Mouse (Mus musculus) hindbrain, embryonic 12.5 days (tissue): ENCODE data around the gene Cpne6. TPM values are rescaled to one million over a fixed set of nuclear protein-coding genes. Genes with fewer than 3 reads are reported as not detected.

ENCODE experiments used
- ATAC-seq: fragments of 200-750 bp; cut with Nextera tagmentation; 2 replicates; pipeline ENCODE4 v1.8.0; 2017; ENCODE audit warnings: moderate TSS enrichment; ENCODE audit not compliant: low FRiP score
- H3K27ac ChIP-seq: fragments of 300-500 bp; sonication (generic); 2 replicates; pipeline ENCODE4 v1.5.1; 2016; ENCODE audit warnings: mild to moderate bottlenecking
- H3K27me3 ChIP-seq: fragments of 300-500 bp; sonication (generic); 2 replicates; pipeline ENCODE4 v1.6.1; 2016; ENCODE audit warnings: mild to moderate bottlenecking
- H3K36me3 ChIP-seq: fragments of 300-500 bp; sonication (generic); 2 replicates; pipeline ENCODE4 v1.6.1; 2016; ENCODE audit warnings: mild to moderate bottlenecking
- H3K4me1 ChIP-seq: fragments of 300-500 bp; sonication (generic); 2 replicates; pipeline ENCODE4 v1.6.1; 2016
- H3K4me2 ChIP-seq: fragments of 300-500 bp; sonication (generic); replicated peaks from 2 replicates; pipeline ENCODE4 v1.6.1; 2016; ENCODE audit warnings: mild to moderate bottlenecking
- H3K4me3 ChIP-seq: fragments of 300-500 bp; sonication (generic); 2 replicates; pipeline ENCODE4 v1.5.1; 2016; ENCODE audit warnings: mild to moderate bottlenecking
- H3K9ac ChIP-seq: fragments of 300-500 bp; sonication (generic); 2 replicates; pipeline ENCODE4 v1.6.1; 2016; ENCODE audit warnings: mild to moderate bottlenecking, moderate library complexity
- H3K9me3 ChIP-seq: fragments of 300-500 bp; sonication (generic); replicated peaks from 2 replicates; pipeline ENCODE4 v1.6.1; 2016; ENCODE audit warnings: mild to moderate bottlenecking
- WGBS: fragments of 180-500 bp; shearing (Covaris S2); methylation state at CpG from one replicate; pipeline ENCODE4 v1.1.7; 2016; 5-methylcytosine and 5-hydroxymethylcytosine counted together
- polyA plus RNA-seq: library from polyadenylated mRNA; unstranded; fragments of >200 nt; fragmentation: Nextera tagmentation; extraction: Ambion mirVana; gene quantifications from 2 replicates; pipeline ENCODE4 v1.2.1, GENCODE M21; 2016

The Cpne6 gene
- polyA plus RNA-seq, 1 experiment from 2014 or later, result 0.83 TPM

GRCm38 (mm10) chr14:55540067-55540786, 30.0 kb downstream of the Cpne6 start, which contains the start of gene Pck2:
Pck2 (plus strand) TSS chr14:55540266.
- peaks cover 9% of the 10 kb centered on the region; the same call in 1 of the 2 replicates for H3K36me3 ChIP-seq
- H3K4me2 ChIP-seq, result peak within 1 kb of the TSS; percentile 87
- H3K4me3 ChIP-seq, result peak within 1 kb of the TSS; percentile 53
- H3K27ac ChIP-seq, result peak within 1 kb of the TSS; percentile 86
- peak; percentile 85 for ATAC-seq
- peak within 1 kb of the TSS; percentile 79 for H3K9ac ChIP-seq
- H3K4me1 ChIP-seq, result peaks cover 22% of the 10 kb centered on the region
- WGBS, result under 1% methylated on average over 32 of the region's 32 CpGs
- no peaks in the 10 kb centered on the region for H3K9me3 ChIP-seq
- H3K27me3 ChIP-seq, result no peaks in the 10 kb centered on the region

DNA sequence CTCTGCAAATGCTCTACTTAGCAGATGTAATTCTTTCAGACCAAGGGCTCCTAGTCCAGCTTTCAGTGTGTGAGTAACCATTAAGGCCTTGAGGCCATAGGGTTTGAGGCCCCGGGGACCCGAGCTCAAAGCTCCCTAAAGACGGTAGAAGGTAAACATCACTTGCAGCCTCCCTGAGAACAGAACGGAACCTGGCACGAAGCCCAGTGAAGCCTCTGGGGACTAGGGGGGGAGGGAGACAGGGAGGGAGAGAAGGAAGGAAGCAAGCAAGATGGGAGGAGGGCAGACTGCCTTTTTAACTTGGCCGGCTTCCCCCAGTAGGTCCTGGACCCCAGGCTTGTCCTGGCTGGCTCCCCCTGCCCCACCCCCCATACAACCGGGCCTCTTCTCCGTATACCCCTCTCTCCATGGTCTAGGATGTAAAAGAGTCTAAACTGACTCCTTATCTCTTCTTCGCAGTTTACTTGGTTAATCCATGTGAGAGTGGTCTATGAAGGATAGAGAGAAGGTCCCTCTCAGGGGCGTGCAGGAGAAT, 30.6 kb downstream of the Cpne6 start:
- H3K4me3 ChIP-seq, result peak overlapping the region; percentile 53
- H3K36me3 ChIP-seq, result peaks cover 13% of the 10 kb centered on the region; the same call in 1 of the 2 replicates
- H3K9ac ChIP-seq, result peak overlapping the region; percentile 79
- H3K27me3 ChIP-seq, result no peaks in the 10 kb centered on the region
- H3K4me2 ChIP-seq, result peak overlapping the region; percentile 87
- 8% methylated on average over 10 of the region's 10 CpGs for WGBS
- H3K27ac ChIP-seq, result peak overlapping the region; percentile 86
- no peaks in the 10 kb centered on the region for H3K9me3 ChIP-seq
- peaks cover 22% of the 10 kb centered on the region for H3K4me1 ChIP-seq
- ATAC-seq, result peak; percentile 62

GRCm38 (mm10) chr14:55542268-55542667, 32.0 kb downstream of the Cpne6 start:
- Histone ChIP-seq H3K4me3 (no peak overlapping the region), H3K36me3 (peaks cover 16% of the 10 kb centered on the region; the same call in 1 of the 2 replicates), H3K27ac (no peak overlapping the region), H3K27me3 (no peaks in the 10 kb centered on the region), H3K9me3 (no peaks in the 10 kb centered on the region), H3K9ac (no peak overlapping the region), H3K4me1 (peaks cover 22% of the 10 kb centered on the region), H3K4me2 (no peak overlapping the region)
- 97% methylated on average over 12 of the region's 12 CpGs for WGBS
- ATAC-seq, result no peak

DNA sequence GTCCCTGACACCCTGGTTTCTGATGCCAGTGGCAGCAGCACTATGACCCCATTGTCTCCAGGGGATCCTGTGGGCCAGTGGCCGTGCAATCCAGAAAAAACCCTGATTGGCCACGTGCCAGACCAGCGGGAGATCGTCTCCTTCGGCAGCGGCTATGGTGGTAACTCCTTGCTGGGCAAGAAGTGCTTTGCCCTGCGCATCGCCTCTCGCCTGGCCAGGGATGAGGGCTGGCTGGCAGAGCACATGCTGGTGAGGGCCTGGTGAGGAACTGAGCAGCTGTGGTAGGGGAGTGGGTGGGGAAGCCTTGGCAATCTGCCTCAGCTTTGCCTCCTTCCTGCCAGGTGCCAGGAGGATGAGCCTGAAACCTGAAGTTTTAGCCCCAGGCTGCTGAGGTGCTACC, 34.1 kb downstream of the Cpne6 start:
- no peak for ATAC-seq
- Histone ChIP-seq H3K9me3 (no peaks in the 10 kb centered on the region), H3K27ac (no peak overlapping the region), H3K4me1 (peaks cover 22% of the 10 kb centered on the region), H3K27me3 (no peaks in the 10 kb centered on the region), H3K9ac (no peak overlapping the region), H3K36me3 (peaks cover 32% of the 10 kb centered on the region), H3K4me3 (no peak overlapping the region), H3K4me2 (no peak overlapping the region)
- WGBS, result 79% methylated on average over 9 of the region's 9 CpGs

DNA sequence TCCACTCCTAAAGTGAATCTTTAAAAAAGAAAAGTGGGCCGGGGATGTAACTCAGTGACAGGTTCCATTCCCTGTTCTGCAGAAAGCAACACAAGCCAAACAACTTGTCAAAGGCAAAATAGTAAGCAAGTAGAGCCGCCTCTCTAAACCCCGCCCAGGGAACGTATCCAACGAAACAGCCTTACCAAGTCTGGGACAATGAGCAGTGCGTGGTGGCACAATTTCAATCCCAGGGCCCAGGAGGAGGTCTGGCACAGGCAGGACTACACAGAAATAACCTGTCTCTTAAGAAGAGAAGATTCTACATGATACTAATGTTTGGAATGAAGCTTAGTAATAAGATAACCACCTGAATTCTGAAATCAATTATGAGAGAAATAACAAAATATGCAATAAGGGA, 39.9 kb downstream of the Cpne6 start:
- Histone ChIP-seq H3K27me3 (no peaks in the 10 kb centered on the region), H3K4me1 (no peaks in the 10 kb centered on the region), H3K9me3 (no peaks in the 10 kb centered on the region), H3K27ac (no peak overlapping the region), H3K4me3 (no peak overlapping the region), H3K4me2 (no peak overlapping the region), H3K9ac (no peak overlapping the region), H3K36me3 (peaks cover 22% of the 10 kb centered on the region; the same call in 1 of the 2 replicates)
- 89% methylated on average over 6 of the region's 6 CpGs for WGBS
- ATAC-seq, result no peak

GRCm38 (mm10) chr14:55551347-55551746, 41.1 kb downstream of the Cpne6 start:
- Histone ChIP-seq H3K27ac (no peak overlapping the region), H3K4me2 (no peak overlapping the region), H3K9ac (no peak overlapping the region), H3K4me3 (no peak overlapping the region), H3K27me3 (no peaks in the 10 kb centered on the region), H3K9me3 (no peaks in the 10 kb centered on the region), H3K4me1 (no peaks in the 10 kb centered on the region), H3K36me3 (peaks cover 16% of the 10 kb centered on the region; the same call in 1 of the 2 replicates)
- ATAC-seq, result no peak
- WGBS, result 68% methylated on average over 5 of the region's 5 CpGs

DNA sequence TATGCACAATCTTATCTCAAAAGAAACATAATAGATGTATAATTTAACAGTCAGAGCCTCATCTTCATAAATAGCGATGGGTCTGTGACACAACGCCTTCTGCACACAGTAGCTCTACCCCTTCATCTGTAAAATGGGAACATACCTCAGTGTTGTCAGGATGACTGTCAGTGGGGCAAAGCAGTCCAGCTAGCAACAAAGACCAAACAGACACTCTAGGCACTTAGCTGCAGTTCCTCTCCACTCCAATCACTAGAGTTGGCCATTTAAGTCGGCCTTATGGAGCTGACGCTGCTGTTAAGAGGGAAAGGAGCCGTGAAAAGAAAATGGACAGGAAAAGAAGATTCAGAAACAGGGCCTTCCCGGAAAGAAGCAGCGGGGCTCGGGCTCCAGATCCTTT, 41.5 kb downstream of the Cpne6 start:
- no peak overlapping the region for H3K4me2 ChIP-seq
- no peaks in the 10 kb centered on the region for H3K27me3 ChIP-seq
- H3K9ac ChIP-seq, result no peak overlapping the region
- H3K9me3 ChIP-seq, result no peaks in the 10 kb centered on the region
- no peak for ATAC-seq
- no peaks in the 10 kb centered on the region for H3K4me1 ChIP-seq
- H3K27ac ChIP-seq, result no peak overlapping the region
- no peak overlapping the region for H3K4me3 ChIP-seq
- H3K36me3 ChIP-seq, result peaks cover 16% of the 10 kb centered on the region; the same call in 1 of the 2 replicates
- WGBS, result 87% methylated on average over 8 of the region's 8 CpGs

DNA sequence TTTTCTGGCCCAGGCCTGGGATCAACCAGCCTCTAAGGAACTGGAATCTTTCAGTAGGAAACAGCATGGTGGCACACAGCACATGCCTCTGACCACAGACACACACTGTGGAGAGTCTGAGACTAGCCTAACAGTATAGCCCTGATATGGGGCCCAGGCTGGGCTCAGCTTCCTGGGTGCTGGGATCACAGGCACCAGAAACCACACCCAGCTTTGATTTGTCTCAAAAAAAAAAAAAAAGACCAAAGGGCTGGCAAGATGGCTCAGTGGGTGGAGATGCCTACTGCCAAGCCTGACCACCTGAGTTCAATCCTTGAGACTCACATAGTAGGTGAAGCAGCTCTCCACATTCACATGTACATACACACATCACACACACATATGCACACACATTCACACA, 44.4 kb downstream of the Cpne6 start:
- Histone ChIP-seq H3K27me3 (no peaks in the 10 kb centered on the region), H3K4me1 (peaks cover 3% of the 10 kb centered on the region), H3K4me3 (no peak overlapping the region), H3K9ac (no peak overlapping the region), H3K9me3 (no peaks in the 10 kb centered on the region), H3K27ac (no peak overlapping the region), H3K4me2 (no peak overlapping the region), H3K36me3 (no peaks in the 10 kb centered on the region)
- ATAC-seq, result no peak

DNA sequence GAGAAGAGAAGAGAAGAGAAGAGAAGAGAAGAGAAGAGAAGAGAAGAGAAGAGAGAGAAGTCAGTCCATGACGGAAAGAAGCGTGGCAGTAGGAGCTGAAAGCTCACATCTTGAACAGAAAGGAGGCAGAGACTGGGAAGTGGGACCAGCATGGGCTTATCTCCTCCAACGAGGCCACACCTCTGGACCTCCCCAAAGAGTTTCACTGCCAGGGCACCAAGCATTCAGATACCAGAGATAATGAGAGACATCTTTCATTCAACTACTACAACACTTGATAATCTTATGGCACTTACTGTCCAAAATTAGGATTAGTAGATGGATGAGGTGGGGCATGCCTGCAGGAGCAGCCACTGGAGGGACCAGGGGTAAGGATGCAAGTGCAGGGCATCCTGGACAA, 45.5 kb downstream of the Cpne6 start:
- H3K36me3 ChIP-seq, result no peaks in the 10 kb centered on the region
- no peak for ATAC-seq
- 92% methylated on average over 3 of the region's 3 CpGs for WGBS

GRCm38 (mm10) chr14:55557003-55557402, 46.8 kb downstream of the Cpne6 start:
- Histone ChIP-seq H3K36me3 (no peaks in the 10 kb centered on the region; the same call in 1 of the 2 replicates), H3K4me2 (no peak overlapping the region), H3K4me1 (peaks cover 14% of the 10 kb centered on the region), H3K9me3 (no peaks in the 10 kb centered on the region), H3K4me3 (no peak overlapping the region), H3K27me3 (no peaks in the 10 kb centered on the region), H3K27ac (no peak overlapping the region), H3K9ac (no peak overlapping the region)
- ATAC-seq, result no peak
- 29% methylated on average over 5 of the region's 5 CpGs for WGBS

More for the DNA sequence above, 45.5 kb downstream of the Cpne6 start:
- no peak overlapping the region for H3K9ac ChIP-seq
- no peak overlapping the region for H3K4me2 ChIP-seq
- no peaks in the 10 kb centered on the region for H3K9me3 ChIP-seq
- peaks cover 3% of the 10 kb centered on the region for H3K4me1 ChIP-seq
- H3K4me3 ChIP-seq, result no peak overlapping the region
- H3K27me3 ChIP-seq, result no peaks in the 10 kb centered on the region
- H3K27ac ChIP-seq, result no peak overlapping the region

DNA sequence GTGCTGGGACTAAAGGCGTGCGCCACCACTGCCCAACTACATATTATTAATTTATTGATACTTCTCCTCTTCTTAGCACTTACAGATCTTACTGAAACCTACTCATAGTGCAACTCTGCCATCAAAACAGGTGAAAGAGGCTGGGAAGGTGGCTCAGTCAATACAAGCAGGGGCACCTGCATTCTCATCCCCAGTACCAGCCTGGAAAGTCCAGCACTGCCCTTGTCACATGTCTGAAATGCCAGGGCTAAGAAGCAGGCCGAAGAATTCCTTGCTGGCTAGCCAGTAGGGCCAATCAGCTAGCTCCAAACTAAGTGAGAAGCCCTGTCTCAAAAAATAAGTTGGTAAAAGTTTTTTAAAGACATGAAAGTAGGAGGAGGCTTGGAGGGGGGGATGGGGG, 47.3 kb downstream of the Cpne6 start:
- H3K4me2 ChIP-seq, result no peak overlapping the region
- H3K27me3 ChIP-seq, result no peaks in the 10 kb centered on the region
- no peak overlapping the region for H3K27ac ChIP-seq
- H3K36me3 ChIP-seq, result no peaks in the 10 kb centered on the region; the same call in 1 of the 2 replicates
- H3K4me3 ChIP-seq, result no peak overlapping the region
- no peaks in the 10 kb centered on the region for H3K9me3 ChIP-seq
- no peak overlapping the region for H3K9ac ChIP-seq
- no peak for ATAC-seq
- H3K4me1 ChIP-seq, result peaks cover 20% of the 10 kb centered on the region
- 92% methylated on average over 3 of the region's 3 CpGs for WGBS

GRCm38 (mm10) chr14:55558740-55559448, 48.6 kb downstream of the Cpne6 start:
- no peak overlapping the region; the same call in 1 of the 2 replicates for H3K27ac ChIP-seq

More at GRCm38 (mm10) chr14:55558740-55559448, 48.6 kb downstream of the Cpne6 start:
- Histone ChIP-seq H3K4me2 (peak overlapping the region; percentile 89), H3K36me3 (peaks cover 10% of the 10 kb centered on the region; the same call in 1 of the 2 replicates), H3K9me3 (no peaks in the 10 kb centered on the region), H3K9ac (peak overlapping the region; percentile 65; the same call in 1 of the 2 replicates), H3K4me1 (peaks cover 20% of the 10 kb centered on the region), H3K4me3 (peak overlapping the region; percentile 64), H3K27me3 (no peaks in the 10 kb centered on the region)
- whole genome bisulfite sequencing, result 63% methylated on average over 6 of the region's 6 CpGs
- no peak for ATAC-seq
